Mouse (Mus musculus) heart, postnatal 36 days (tissue): Measurements from ENCODE around the gene Fcer1g. TPM values are rescaled to one million over a fixed set of nuclear protein-coding genes. Genes with fewer than 3 reads are reported as not detected.

Experiments
- DNase-seq, 2 experiments: peaks; one replicate each; pipeline ENCODE4 v3.0.0; 2021 to 2022
- intact Hi-C: fragments of 180-260 bp; cut with DNase I; formaldehyde crosslinking; loops from one replicate; pipeline ENCODE4 v1.15.1; 2025
- total RNA-seq, 2 experiments: library from RNA; stranded (reverse); gene quantifications; 2 replicates each; pipeline ENCODE4 v1.2.3; 2021

Gene Fcer1g
- 10 to 100 TPM; 13.3 to 16.3 TPM for total RNA-seq

DNA sequence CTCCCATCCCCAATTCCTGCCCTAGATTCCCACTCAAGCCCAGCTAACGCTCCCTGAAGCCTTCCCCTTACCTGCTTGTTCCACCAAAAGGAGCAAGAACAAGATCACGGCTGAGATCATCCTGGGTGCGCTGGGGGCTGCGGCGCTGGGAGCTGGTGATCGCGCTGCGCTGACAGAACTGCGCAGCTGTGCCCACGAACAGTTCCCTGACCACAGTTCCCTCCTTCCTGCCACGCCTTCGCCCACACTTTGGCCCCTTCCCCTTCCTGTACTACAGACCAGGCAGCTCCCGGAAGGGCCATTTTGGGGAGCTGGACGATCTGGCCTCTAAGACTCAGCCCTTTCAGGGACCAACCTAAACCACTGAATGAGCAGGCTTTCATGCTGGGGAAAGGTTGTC lies at the start of gene Fcer1g:
Fcer1g (minus strand) TSS at position 240 of the 400 bp plus-strand sequence.
- DNase-seq, result peak; percentile 49 to 52
- intact Hi-C loops, result no loop called here

DNA sequence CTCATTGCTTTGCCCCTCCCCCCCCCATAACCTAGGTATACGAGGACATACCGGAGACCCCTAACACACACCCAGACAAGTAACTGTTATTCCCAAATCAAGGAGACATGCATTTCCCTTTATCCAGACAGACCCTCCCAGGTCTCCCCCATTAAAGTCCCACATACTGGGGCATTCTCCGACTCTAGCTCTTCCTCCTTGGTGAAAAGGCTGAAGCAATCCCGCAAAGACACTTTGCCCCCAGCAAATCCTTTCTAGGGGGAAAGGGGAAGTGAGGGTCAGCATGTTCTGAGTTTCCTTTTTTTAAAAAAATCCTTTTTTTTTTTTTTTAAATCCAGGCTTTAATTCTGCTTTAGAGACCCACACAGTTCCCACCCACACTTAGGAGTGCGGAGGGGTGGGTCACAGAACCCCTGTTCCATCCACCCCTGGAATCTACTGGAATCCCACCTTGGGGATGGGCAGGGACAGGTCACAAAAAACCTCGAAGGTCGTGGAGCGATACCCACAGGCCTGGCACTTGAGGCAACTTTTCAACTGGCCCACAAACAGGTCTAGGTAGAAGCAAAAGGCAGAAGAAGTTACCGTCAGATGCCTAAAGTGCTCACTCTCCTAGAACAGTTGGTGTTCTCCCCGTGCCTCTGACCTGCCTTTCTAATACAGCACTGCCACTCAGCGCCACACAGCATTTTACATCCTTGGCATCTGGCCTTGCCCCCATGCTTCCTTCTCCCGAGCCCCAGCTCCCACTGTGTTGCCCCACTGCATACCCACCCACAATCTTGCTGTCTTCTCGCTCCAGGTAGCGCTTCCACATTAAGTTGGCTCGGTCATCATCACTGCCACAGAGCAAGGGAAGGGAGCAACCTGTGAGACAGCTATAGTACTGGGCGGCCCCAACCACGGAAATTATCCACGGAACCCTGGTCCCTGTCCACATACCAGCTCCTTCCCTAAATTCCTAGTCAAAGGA lies 49.3 kb upstream of the Fcer1g start:
- intact Hi-C loops, result loop anchor here (5.0 kb wide), 1 partner anchor 166 kb away; no protein-coding TSS in a partner anchor
- DNase-seq, result peak in 1 of 2 experiments; percentile 2

DNA sequence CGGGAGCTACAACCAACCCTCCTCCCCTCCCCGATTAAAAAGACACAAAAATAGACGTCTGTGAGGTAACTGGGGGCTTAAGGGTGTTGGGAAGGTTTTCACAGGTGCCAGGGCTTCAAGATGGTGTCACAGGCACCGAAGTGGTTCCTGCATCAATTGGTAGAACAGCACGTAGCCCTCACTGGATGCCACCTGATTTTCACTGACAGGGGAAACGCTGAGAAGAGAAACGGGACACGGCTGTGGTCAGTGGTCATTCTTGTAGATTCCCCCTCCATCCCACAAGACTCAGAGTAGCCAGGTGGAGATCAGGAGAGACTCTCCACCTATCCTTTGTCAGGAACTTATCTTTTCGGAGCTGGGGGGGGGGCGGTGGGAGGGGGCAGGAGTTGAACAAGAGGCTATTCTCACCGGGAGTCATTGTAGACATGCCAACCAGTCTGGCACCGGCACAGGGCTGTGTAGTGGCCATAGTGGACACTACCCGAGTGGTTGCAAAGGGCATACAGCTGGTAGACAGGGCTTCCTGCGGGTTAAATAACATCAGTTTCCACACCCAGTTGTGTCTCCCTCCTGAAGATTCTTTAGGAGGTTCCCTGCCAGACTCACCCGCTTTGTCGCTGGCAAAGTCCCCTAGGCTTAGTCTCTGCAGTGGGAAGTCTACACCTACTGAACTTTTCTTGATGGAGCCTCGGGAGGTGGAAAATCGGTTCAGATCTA lies 48.1 kb upstream of the Fcer1g start:
- intact Hi-C loops, result loop anchor here (5.0 kb wide), 1 partner anchor 165 kb away; no protein-coding TSS in a partner anchor
- DNase-seq, result peak in 1 of 2 experiments; percentile 8

DNA sequence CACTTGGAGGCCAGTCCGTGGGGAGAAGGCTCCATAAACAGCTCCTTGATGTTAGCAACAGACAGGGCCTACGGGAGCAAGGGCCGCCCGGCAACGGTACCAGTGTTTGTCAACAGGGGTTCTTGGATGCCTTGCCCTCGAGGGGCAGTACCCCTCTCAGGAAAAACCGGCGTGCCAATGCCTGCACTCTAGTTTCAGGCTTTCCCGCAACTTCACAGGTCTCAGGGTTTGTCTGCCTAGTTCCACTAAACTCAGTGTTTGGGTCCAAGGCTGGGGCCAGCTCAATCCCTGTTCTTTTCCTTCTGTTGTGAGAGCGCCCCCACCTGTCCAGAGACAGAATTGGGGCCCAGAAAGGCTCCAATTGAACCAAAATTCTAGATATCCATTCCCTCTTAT lies 47.4 kb upstream of the Fcer1g start:
- DNase-seq, result peak in 1 of 2 experiments; percentile 89
- intact Hi-C loops, result loop anchor here (5.0 kb wide), 1 partner anchor 164 kb away; no protein-coding TSS in a partner anchor

DNA sequence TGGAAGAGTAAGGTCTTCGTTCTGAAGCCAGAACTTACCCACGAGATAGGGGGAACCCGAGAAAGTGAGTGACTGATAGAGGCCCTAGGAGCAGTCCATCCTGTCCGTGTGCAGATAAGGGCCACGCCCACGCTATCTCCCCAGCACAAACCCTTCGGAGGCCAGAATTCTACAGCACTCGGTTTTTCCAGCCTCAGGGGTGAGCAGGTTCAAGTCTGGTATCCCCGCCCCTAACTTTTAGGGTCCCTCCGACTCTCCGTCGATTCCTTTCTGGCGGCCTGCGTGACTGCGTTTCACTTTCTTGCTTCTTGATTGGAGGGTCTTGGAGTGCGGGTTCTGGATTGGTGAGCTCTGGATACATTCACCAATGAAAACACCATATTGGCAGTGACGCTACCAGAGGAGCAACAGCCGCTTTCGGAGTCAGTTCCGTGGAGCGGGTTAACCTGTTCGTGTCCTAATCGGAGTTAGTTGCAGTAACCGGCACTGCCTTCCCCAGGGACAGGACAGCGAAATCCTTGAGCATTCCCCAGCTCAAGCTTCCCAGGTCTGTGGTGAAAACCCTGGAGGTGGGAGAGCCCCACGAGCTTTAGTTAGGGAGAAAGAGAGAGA lies 46.9 kb upstream of the Fcer1g start, which contains the start of gene Ppox:
Ppox (minus strand) TSS at position 271 of the 612 bp plus-strand sequence.
- peak; percentile 84 to 93 for DNase-seq
- intact Hi-C loops, result loop anchor here (5.0 kb wide), 1 partner anchor 164 kb away; no protein-coding TSS in a partner anchor

DNA sequence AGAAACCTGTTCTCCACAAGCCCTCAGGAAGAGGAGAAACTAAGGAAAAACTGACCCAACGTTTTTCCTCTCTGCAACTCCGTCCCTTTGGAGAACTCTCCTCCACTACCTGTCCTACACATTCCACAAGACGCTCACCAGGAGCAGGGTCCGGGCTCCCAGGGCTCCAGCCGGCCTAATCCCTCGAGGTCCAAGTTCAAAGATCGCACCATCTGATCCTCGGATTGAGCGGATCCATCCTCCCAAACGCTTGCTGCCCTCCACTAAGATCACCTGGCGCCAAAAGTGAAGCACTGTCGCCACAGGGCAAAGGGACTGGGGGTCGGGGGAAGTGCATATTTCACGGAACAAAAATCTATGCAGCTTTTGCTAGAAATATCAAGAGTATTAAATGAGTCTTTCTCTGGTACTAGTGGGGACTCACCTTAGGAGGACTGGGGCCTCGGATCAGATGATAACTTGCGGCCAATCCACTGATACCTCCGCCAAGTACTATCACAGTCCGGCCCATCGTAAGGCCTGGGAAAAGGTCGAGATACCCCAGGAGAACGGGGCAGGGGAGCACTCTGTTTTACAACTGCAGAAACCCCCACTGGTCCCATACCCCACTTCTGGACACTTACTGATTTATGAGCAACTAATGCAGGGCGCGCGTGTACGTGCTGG lies 46.2 kb upstream of the Fcer1g start:
- peak in 1 of 2 experiments; percentile 7 for DNase-seq
- intact Hi-C loops, result loop anchor here (5.0 kb wide), 1 partner anchor 163 kb away; no protein-coding TSS in a partner anchor

DNA sequence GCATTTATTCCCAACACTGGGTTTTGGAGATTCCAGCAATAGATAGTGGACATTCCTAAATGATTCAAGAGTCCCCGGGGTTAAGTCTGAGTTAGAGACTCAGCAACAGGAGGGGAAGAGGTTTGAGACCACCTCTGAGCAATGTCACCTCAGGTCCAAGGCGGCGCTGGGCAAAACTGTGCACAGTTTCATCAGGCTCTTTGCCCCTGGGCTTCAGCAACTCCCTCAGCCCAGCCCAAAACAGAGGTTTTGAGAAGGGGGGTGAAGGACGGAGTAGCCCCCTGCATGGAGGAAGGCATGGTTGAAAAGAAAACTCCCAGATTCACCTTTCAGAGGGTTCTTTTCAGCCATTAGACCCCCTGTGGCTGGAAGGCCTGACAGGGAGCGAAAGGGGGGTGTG lies 45.6 kb upstream of the Fcer1g start:
- no peak for DNase-seq
- intact Hi-C loops, result loop anchor here (5.0 kb wide), 1 partner anchor 162 kb away; no protein-coding TSS in a partner anchor

DNA sequence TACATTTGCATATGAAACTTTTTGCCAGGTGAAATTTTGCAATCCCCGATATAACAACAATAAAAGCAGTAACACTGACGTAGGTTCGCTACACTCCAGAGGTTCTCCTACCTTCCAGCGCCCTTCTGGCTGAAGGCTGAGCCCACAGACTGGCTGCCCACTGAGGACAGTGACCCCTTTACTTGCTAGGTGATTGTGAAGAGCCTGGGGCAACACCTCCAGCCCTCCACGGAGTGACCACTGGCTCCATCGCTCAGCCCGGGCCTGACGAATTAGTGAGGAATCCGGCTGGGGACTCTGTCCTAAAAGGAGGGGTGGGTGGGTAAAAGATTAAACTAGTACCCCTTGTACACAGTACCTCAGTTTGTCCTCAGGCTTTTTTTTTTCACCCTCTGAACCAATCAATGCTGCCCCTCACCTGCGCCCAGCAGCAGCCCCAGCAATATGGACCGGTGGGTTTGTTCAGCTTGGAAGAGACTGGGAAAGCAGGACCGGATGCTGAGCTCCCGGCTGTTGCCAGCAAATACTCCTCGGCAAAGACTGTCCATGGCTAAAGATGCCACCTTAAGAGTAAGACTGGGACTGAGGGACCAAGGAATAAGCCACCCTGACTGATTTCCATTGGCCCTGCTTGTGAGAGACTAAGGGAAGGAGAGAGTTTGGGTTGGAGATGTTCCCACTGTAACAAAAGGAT lies 45.0 kb upstream of the Fcer1g start:
- peak in 1 of 2 experiments; percentile 0 for DNase-seq
- intact Hi-C loops, result no loop called here

DNA sequence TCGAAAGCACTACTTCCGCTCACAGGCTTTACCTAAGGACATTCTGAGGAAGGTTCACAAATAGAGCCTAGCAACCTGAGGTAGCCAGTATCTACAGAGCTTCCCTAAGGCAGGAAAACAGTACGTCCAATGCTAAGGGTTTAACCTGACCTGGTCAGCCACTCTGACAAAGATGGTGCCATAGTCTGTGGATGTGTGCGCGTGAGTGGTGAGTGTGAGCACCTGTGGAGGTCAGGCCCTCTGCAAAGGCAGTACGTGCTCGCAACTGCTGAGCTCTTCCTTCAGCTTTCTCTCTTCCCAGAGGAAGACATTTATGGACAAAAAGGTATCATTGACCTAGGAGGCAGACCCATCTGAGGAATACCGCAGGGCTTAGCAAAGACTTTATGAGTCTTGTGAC lies 44.3 kb upstream of the Fcer1g start:
- intact Hi-C loops, result no loop called here
- no peak for DNase-seq

DNA sequence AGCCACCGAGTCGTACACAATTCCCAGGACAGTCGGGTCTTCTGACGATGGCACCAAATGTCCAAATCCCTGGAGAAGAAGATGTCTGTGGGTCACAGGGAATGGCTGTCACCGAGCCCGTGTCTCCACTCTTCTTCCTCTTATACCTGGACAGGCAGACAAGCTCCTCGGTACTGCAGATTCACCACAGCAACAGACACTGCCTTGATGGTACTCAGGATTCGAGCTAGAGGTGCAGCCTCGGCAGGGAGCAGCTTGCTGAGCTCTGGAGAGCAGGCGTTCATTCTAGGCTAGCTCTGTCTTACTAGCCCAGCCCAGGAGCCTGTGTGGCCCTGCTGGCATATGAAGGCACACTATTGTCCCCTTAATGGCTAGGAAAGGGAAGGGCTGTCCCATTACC lies 43.6 kb upstream of the Fcer1g start:
- intact Hi-C loops, result no loop called here
- DNase-seq, result no peak

DNA sequence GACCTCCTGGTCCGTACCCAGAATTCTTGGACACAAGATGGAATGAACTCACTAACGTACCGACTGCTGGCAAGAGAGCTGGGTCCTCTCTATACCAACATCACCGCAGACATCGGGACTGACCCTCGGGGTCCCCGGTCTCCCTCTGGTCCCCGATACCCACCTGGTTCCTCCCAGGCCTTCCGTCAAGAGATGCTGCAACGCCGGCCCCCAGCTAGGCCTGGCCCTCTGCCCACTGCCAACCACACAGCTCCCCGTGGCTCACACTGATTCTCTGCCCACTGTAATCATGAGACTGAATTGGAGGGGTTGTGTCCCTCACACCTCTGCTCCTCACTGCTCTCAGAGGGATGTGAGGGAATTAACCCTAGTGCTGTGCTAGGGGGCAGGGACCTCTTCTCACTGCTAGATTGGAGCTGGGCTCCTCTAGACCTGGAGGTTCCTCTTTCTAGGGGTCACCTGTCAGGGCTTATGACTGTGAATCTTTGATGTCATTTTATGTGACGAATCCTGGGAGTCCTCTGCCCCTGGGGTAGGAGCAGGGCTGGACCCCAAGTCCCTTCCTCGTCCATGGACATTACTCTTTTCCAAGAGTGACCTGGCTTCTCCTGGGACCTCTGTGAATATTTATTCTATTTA lies 42.1 kb upstream of the Fcer1g start:
- intact Hi-C loops, result no loop called here
- DNase-seq, result no peak

DNA sequence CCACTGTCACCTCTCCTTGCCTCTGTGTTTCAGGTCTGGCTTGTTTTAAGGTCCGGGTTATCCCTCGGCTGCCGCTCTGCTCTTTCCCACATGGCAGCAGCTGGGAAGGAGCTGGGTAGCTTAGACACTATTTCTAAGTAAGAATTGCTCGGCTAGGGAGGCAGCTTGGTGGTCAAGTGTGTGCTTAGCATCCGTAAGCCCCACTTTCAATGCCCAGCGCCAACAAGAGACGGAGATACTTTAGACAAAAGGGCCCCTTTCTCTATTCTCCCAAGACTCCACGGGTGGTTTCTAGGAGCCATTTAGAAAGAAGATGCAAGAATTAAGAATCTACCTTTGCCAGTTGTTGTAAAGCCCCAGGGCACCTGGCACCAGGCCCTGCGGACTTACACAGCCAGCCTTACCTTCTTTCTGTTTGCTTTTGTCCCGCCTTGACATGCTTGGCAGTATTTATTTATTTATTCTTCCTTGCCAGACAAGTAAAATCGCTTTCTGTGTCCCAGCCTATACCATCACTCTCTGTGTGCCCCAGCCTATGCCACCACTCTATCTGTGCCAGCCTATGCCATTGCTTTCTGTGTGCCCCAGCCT lies 41.1 kb upstream of the Fcer1g start:
- DNase-seq, result no peak
- intact Hi-C loops, result no loop called here

DNA sequence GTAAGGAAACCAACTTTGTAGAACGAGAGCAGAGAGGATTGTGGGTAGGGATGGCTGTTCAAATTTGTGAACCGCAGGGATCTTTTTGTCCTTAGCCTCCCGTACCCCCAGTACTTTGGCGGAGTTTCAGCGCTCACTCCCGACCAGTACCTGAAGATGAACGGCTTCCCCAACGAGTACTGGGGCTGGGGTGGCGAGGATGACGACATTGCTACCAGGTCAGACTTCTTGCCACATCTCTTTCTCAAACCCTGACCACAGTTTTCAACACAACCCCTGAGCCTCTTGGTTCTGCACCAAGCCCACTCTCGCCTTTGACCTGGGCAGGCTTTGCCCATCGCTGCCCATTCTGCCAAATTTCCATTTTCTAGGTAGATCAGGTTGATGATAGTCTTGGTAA lies 40.0 kb upstream of the Fcer1g start:
- DNase-seq, result no peak
- intact Hi-C loops, result no loop called here

DNA sequence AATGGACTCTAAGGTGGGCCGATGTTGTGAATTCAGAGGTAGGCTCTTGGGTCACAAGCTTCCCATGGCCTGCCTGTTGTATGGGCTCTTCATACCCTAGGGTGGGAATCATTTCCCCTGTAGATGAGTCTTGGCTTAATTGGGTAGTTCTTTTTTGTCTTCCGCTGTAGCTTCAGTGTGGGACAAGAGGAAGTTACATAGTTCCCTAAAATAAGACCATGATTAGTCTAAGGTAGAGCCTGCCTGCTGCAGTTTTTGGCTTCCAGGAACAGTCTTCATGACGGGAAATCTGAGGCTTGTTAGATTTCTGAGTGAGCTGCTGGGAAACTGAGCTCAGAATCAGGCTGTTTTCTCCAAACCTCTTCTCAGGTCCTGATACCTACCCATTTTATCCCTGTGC lies 37.9 kb upstream of the Fcer1g start:
- intact Hi-C loops, result no loop called here
- no peak for DNase-seq

DNA sequence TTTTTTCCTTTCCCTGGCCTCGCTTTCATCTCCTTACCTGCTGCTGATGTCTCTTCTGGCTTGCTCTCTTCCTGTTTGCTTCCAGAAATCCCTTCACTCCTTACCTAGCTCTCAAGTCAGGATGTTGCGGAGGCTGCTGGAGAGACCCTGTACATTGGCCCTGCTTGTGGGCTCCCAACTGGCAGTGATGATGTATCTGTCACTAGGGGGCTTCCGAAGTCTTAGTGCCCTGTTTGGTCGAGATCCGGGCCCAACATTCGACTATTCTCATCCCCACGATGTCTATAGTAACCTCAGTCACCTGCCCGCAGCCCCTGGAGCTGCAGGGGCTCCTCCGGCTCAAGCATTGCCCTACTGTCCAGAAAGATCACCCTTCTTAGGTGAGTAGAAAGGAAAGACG lies 37.5 kb upstream of the Fcer1g start:
- DNase-seq, result no peak
- intact Hi-C loops, result loop anchor here (2.0 kb wide), 1 partner anchor 25 kb away; no protein-coding TSS in a partner anchor

DNA sequence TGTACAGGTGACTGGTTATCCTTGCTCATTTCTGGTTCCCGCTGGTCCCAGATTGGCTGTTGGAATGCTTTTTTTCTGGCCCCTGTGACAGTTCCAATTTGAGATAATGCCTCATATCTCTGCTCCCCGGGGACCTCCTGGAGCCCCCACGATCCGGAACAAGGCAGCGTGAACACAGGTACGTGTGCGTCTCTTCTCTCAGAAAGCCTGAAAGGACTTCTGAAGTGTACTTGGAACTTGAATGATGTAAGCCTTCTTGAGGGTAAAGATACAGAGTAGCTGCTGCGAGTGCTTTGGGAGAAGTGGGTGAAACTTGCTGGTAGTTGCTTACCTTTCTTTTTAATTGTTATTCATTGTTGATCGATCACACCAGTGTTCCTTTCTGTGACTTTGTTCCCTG lies 37.0 kb upstream of the Fcer1g start:
- intact Hi-C loops, result loop anchor here (2.0 kb wide), 1 partner anchor 24 kb away; no protein-coding TSS in a partner anchor

DNA sequence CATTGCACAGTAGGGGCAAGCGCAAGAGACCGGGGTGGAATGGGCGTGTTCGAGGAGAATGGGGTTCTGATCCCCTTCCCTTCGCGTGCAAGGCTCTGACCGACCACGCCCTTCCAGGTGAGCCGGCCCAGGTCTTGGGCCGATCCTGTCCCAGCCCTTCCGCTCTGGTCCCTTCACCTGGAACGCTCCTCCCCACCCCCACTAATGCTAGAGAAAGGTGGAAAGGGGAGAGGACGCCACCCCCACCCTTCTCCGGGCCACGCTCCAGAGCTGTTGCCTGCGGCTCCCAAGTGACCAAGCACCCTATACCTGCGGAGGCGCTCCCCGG lies 36.4 kb upstream of the Fcer1g start:
- no peak for DNase-seq
- intact Hi-C loops, result loop anchor here (2.0 kb wide), 1 partner anchor 24 kb away; no protein-coding TSS in a partner anchor

More for the DNA sequence above, 37.0 kb upstream of the Fcer1g start:
- no peak for DNase-seq

DNA sequence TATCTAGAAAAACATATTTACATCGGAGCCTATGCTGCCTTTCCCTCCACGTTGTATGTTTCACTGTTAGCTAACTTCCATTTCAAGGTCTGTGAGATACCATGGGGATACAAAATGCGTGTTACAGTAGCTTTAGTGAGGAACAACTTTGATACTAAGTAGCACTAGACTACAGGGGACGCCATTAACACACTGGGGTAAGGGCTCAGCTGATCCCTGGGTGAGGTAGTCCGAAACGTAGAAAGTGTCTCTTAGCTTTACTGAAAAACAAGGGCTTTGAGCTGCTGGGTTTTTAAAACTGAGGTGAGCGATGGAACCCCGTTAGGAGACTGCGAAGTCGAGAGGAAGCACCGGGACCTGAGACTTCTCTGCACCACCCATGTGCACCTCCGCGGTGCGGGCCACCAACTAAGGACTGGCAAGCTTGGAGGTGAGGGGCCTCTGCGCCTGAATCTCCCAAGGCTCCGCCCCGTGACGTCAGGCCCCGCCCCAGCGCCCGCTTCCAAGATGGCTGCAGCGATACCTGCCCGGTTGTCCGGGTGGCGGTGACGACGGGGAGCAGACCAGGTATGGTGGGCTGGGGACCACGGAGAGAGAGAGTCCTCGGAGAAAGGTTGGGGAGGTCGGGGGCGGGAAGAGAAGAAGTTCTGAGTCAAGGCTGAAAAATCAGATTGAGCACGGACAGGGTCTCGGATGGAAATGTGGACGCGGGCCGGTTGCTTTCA lies 35.8 kb upstream of the Fcer1g start, which contains the start of gene B4galt3:
B4galt3 (plus strand) TSS at position 481 of the 725 bp plus-strand sequence.
- DNase-seq, result peak; percentile 98 to 99
- intact Hi-C loops, result loop anchor here (2.0 kb wide), 1 partner anchor 23 kb away; no protein-coding TSS in a partner anchor
